8 mouse cellular contexts compared by ENCODE assay signal in genomic region chr5:107233366-107234354, GRCm38 (mm10). TPM values are rescaled to one million over a fixed set of nuclear protein-coding genes. Genes with fewer than 3 reads are reported as not detected.
DNase-seq lines count a peak whose midpoint lies in the region; ATAC-seq and TF ChIP-seq lines count a peak whose summit lies in the region.

No protein-coding gene starts in this region.

- peak overlapping the region; percentile 25; the same call in 1 of the 2 replicates for H3K27ac ChIP-seq in forebrain, embryonic 10.5 days
- no peak overlapping the region for H3K27ac ChIP-seq in forebrain, embryonic 16.5 days (ENCODE audit: low read length)
- H3K27ac ChIP-seq in kidney, postnatal 0 days, result peak overlapping the region; percentile 32
- H3K27ac ChIP-seq in forebrain, embryonic 11.5 days (ENCODE audit: low read depth, low read length), result no peak overlapping the region
- H3K27ac ChIP-seq in hindbrain, embryonic 16.5 days (ENCODE audit: low read depth, low read length), result no peak overlapping the region

- DNase-seq in forebrain, embryonic 10.5 days (ENCODE audit: extremely low spot score, low spot score), result no peak
- peak; percentile 75 to 78 for DNase-seq in heart, adult 9 months (ENCODE audit: low spot score in 2 of 2)
- no peak for DNase-seq in kidney, postnatal 0 days (ENCODE audit: low spot score)
- DNase-seq in lung, postnatal 14 days, result peak; percentile 25
- DNase-seq in urinary bladder, postnatal 10 days (ENCODE audit: low spot score), result no peak
- DNase-seq in forebrain, embryonic 11.5 days (ENCODE audit: low spot score), result no peak

- no peaks in the 10 kb centered on the region for H3K36me3 ChIP-seq in forebrain, embryonic 10.5 days (replicated peaks)
- H3K36me3 ChIP-seq in forebrain, embryonic 16.5 days (ENCODE audit: control insufficient read depth, insufficient read depth), result no peaks in the 10 kb centered on the region
- H3K36me3 ChIP-seq in kidney, postnatal 0 days (ENCODE audit: insufficient read depth, low read length), result no peaks in the 10 kb centered on the region
- H3K36me3 ChIP-seq in forebrain, embryonic 11.5 days (ENCODE audit: control insufficient read depth, insufficient read depth, low read length), result no peaks in the 10 kb centered on the region
- H3K36me3 ChIP-seq in hindbrain, embryonic 16.5 days (ENCODE audit: control insufficient read depth, insufficient read depth, low read length), result no peaks in the 10 kb centered on the region

- H3K4me3 ChIP-seq in forebrain, embryonic 10.5 days, result no peak overlapping the region
- H3K4me3 ChIP-seq in forebrain, embryonic 16.5 days (replicated peaks; ENCODE audit: low read length), result no peak overlapping the region
- no peak overlapping the region for H3K4me3 ChIP-seq in kidney, postnatal 0 days (replicated peaks; ENCODE audit: low read depth, low read length)
- H3K4me3 ChIP-seq in forebrain, embryonic 11.5 days (ENCODE audit: low read depth, low read length), result no peak overlapping the region
- no peak overlapping the region for H3K4me3 ChIP-seq in hindbrain, embryonic 16.5 days (ENCODE audit: low read length)

- WGBS in forebrain, embryonic 10.5 days, result 77% methylated on average over 14 of the region's 14 CpGs
- WGBS in forebrain, embryonic 16.5 days, result 79% methylated on average over 14 of the region's 14 CpGs
- WGBS in kidney, postnatal 0 days, result 45% methylated on average over 14 of the region's 14 CpGs
- 76% methylated on average over 14 of the region's 14 CpGs for WGBS in forebrain, embryonic 11.5 days
- WGBS in hindbrain, embryonic 16.5 days, result 77% methylated on average over 14 of the region's 14 CpGs

- peaks cover 2% of the 10 kb centered on the region; the same call in 1 of the 2 replicates for H3K27me3 ChIP-seq in forebrain, embryonic 10.5 days (ENCODE audit: poor library complexity, severe bottlenecking)
- H3K27me3 ChIP-seq in forebrain, embryonic 16.5 days (replicated peaks; ENCODE audit: control insufficient read depth, insufficient read depth, low read length), result peaks cover 21% of the 10 kb centered on the region
- H3K27me3 ChIP-seq in kidney, postnatal 0 days (ENCODE audit: insufficient read depth, low read length), result no peaks in the 10 kb centered on the region
- no peaks in the 10 kb centered on the region for H3K27me3 ChIP-seq in forebrain, embryonic 11.5 days (ENCODE audit: control insufficient read depth, insufficient read depth, low read length)
- H3K27me3 ChIP-seq in hindbrain, embryonic 16.5 days (replicated peaks; ENCODE audit: control insufficient read depth, insufficient read depth, low read length), result no peaks in the 10 kb centered on the region

- no peak for TF ChIP-seq CTCF in kidney, postnatal 0 days (IDR thresholded peaks at IDR 0.05; ENCODE audit: low read depth)

- H3K9me3 ChIP-seq in forebrain, embryonic 10.5 days, result no peaks in the 10 kb centered on the region
- no peaks in the 10 kb centered on the region for H3K9me3 ChIP-seq in forebrain, embryonic 16.5 days (ENCODE audit: control insufficient read depth, low read length)
- no peaks in the 10 kb centered on the region for H3K9me3 ChIP-seq in kidney, postnatal 0 days (replicated peaks; ENCODE audit: low read length)
- no peaks in the 10 kb centered on the region for H3K9me3 ChIP-seq in forebrain, embryonic 11.5 days (ENCODE audit: control insufficient read depth, low read length)
- no peaks in the 10 kb centered on the region for H3K9me3 ChIP-seq in hindbrain, embryonic 16.5 days (ENCODE audit: control insufficient read depth, low read length)

- no peak overlapping the region for H3K4me2 ChIP-seq in forebrain, embryonic 16.5 days (ENCODE audit: low read length)
- no peak overlapping the region for H3K4me2 ChIP-seq in kidney, postnatal 0 days (ENCODE audit: low read length)
- H3K4me2 ChIP-seq in forebrain, embryonic 11.5 days (ENCODE audit: low read depth, low read length, severe bottlenecking), result no peak overlapping the region
- no peak overlapping the region for H3K4me2 ChIP-seq in hindbrain, embryonic 16.5 days (ENCODE audit: low read length)

- H3K9ac ChIP-seq in forebrain, embryonic 16.5 days (replicated peaks; ENCODE audit: low read depth, low read length), result no peak overlapping the region
- no peak overlapping the region for H3K9ac ChIP-seq in kidney, postnatal 0 days (ENCODE audit: low read depth, low read length)
- no peak overlapping the region for H3K9ac ChIP-seq in forebrain, embryonic 11.5 days (ENCODE audit: low read length)
- H3K9ac ChIP-seq in hindbrain, embryonic 16.5 days (ENCODE audit: low read depth, low read length), result no peak overlapping the region

- H3K4me1 ChIP-seq in forebrain, embryonic 10.5 days, result peaks cover 42% of the 10 kb centered on the region
- no peaks in the 10 kb centered on the region for H3K4me1 ChIP-seq in forebrain, embryonic 16.5 days (replicated peaks; ENCODE audit: control insufficient read depth, insufficient read depth, low read length)
- peaks cover 45% of the 10 kb centered on the region for H3K4me1 ChIP-seq in kidney, postnatal 0 days (replicated peaks; ENCODE audit: insufficient read depth, low read length)
- H3K4me1 ChIP-seq in forebrain, embryonic 11.5 days (replicated peaks; ENCODE audit: control insufficient read depth, insufficient read depth, low read length), result no peaks in the 10 kb centered on the region
- no peaks in the 10 kb centered on the region for H3K4me1 ChIP-seq in hindbrain, embryonic 16.5 days (ENCODE audit: control insufficient read depth, insufficient read depth, low read depth, low read length)

- no peak for ATAC-seq in forebrain, embryonic 16.5 days
- no peak for ATAC-seq in kidney, postnatal 0 days (replicated peaks; ENCODE audit: low FRiP score, low read depth)
- ATAC-seq in forebrain, embryonic 11.5 days (replicated peaks; ENCODE audit: low FRiP score), result no peak
- no peak for ATAC-seq in hindbrain, embryonic 16.5 days

RNA-seq across cellular contexts. Expression of gene Tgfbr3, which starts 55.8 kb away (rescaled TPM):
- 5.7 and 5.8 TPM in 2 replicates for polyA plus RNA-seq in forebrain, embryonic 10.5 days (2016; fragmentation: Nextera tagmentation; extraction: Ambion mirVana)
- polyA plus RNA-seq in forebrain, embryonic 16.5 days (2015; fragmentation: Nextera tagmentation; extraction: Ambion mirVana), result 2.2 and 4.0 TPM in 2 replicates
- 10.5 and 10.8 TPM in 2 replicates for polyA plus RNA-seq in kidney, postnatal 0 days (2015; fragmentation: Nextera tagmentation; extraction: Ambion mirVana)
- 6.9 and 7.6 TPM in 2 replicates for polyA plus RNA-seq in forebrain, embryonic 11.5 days (2014; fragmentation: Nextera tagmentation; extraction: Ambion mirVana)
- 5.9 and 7.4 TPM in 2 replicates for polyA plus RNA-seq in hindbrain, embryonic 16.5 days (2015; fragmentation: Nextera tagmentation; extraction: Ambion mirVana)

Comparison
In these comparisons a context has a peak if more than half of its experiments do, and no peak if none do; other contexts are left out.
1. H3K27ac ChIP-seq: peak in forebrain, embryonic 10.5 days (single experiment) and kidney, postnatal 0 days (single experiment); none in forebrain, embryonic 16.5 days (single experiment), forebrain, embryonic 11.5 days (single experiment) and hindbrain, embryonic 16.5 days (single experiment).
2. DNase-seq: peak in heart, adult 9 months (2 of 2) and lung, postnatal 14 days (single experiment); none in forebrain, embryonic 10.5 days (single experiment), kidney, postnatal 0 days (single experiment), urinary bladder, postnatal 10 days (single experiment) and forebrain, embryonic 11.5 days (single experiment).